Mouse (Mus musculus) heart, postnatal 4 days (tissue): ENCODE measurements around the gene Cabp1. TPM values are rescaled to one million over a fixed set of nuclear protein-coding genes. Genes with fewer than 3 reads are reported as not detected.

Source experiments
- DNase-seq: peaks from one replicate; pipeline ENCODE4 v3.0.0; 2021
- total RNA-seq, 2 experiments: library from RNA; stranded (reverse); gene quantifications; 2 replicates each; pipeline ENCODE4 v1.2.3; 2021

Gene Cabp1
- total RNA-seq = 1 to 10 TPM; 5.5 to 6.6 TPM

DNA sequence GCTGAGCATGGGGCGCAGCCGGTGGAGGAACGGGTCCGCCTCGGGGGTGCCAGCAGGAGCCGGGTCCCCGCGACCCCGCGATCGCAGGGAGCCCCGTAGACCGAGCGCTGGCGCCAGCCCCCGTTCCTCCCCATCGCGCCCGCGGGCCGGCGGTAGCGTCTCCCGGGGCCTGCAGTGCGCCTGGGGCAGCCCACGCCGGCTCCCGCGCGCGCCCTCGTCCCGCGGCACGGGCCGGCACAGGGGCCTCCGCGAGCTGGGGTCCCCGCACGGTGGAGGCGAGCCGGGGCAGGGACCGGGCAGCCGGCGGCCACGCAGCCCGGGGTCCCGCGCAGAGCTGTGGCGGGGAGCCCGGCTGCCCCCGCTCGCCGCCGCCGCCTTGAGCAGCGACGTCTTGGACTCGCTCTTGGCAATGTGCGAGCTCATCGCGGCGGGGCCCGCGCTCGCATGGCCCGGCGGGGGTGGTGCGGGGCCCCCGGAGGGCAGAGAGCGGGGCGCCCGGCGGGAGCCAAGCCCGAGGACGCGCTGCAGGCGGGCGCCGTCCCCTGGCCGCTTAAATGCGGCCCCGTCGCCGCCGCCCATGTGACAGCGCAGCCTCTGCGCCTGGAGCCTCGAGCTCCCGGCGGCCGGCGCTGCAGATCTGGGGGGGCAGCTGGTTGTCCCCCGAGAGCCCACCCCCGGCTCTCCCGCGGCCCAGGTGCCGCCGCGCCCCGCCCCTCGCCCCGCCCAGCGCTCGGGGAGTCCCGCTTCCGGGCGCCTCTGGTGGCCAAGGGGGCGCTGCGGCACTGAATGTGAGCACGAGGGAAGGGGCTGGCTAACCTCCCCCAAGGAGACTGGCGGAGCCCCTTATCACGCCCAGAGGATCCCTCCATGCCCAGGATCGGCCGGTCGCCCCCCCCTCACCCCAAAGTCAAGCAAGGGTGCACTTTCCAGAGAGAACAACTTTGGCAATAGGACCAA is at the start of gene Cabp1:
Gene Cabp1 (minus strand): TSS at position 713 of the 957 bp plus-strand sequence.
- peak; percentile 57 for DNase-seq

DNA sequence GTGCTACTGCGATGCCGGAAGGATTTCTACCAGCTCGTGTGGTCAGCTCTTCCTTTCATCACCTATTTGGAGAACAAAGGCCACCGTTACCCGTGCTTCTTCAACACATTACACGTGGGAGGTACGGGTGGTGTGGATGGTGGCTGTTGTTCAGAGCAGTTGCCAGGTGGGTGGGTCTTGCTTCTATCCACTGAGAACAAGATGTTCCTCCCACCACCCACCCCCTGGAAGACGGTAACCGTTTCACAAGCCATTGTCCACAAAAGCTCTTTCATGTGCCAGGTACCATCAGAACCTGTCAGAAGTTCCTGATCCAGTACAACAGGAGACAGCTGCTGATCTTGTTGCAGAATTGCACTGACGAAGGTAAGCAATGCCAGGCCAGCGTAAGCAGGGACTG is 46.0 kb upstream of the Cabp1 start:
- no peak for DNase-seq

DNA sequence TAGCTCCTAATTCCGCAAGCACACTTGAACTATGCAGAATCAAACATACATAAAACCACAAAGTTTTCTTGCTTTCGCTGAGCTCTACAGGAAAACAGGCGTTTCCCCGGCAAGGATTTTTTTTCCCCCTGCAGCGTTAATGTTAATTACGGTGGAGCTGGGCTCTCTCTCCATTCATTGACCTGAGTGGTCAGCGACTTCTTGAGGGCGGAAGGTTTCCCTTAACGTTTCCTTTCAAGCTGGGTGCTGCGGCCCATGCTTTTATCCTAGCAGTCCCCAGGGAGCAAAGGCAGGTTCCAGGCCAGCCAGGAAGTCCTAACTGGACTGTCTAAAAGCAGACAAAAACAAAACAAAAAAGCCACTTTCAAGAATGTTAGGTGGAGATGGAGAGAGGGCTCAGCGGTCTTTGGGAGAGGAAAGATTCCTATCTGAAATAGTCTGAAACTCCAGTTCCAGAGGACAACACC is 44.6 kb upstream of the Cabp1 start:
- DNase-seq = peak; percentile 21

DNA sequence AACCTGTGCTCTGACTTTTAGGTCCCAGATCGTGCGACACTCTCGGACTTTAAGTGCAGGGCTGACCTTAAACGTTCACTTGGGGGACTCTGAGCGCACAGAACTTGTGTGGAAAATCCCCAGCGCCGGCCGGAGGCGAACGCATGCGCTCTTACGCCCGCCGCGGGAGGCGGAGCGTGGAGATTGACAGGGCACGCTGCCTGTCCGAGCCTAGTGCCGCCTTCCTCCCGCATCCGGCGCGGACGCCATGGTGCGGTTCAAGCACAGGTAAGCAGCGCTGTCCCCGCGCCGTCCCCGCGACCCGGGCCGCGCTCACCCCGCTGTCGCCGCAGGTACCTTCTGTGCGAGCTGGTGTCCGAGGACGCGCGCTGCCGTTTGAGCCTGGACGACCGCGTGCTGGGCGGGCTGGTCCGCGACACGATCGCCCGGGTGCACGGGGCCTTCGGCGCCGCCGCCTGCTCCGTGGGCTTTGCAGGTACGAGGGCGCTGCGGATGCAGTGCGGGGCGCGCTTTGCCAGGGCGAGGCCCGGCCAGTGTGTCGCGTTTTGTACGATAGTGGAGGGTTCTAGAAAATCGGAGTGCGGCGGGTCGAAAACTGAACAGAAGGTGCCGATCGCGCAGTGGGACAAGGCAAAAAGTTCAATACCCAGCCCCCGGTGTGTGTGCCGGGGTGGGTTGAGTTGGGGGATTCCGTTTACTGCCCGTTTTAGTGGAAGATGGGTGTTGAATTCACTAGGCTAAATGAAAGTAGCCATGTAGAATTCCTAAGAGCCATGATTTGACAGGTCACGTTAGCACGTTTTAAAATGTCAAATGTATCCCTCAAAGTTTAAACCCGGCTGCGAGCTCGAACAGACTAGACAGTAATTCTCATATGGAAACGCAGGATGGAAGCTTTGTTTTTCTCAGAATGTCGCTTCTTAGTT is 43.9 kb upstream of the Cabp1 start:
- DNase-seq = peak; percentile 95

DNA sequence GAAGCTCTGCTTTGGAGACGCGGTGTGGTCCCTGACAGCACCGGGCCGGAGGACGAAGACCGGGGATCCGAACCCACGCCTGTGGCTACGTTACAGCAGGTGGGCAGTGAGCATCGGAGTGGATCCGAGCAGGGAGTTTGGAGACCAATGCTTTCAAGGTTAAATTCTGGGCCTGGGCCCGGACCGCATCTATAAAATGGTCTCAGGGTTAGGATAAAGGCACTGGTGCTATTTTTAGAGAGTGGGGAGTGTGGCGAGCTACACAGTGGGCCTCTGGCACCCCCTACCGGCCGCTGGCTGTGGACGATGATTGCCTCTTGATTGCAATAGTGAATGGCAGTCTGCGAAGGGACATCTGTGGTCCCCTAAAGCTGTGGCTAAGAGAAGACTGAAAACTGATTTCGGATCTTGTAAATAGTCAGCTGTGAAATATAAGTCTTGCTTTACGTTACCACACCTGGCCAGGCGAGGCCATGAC is 41.6 kb upstream of the Cabp1 start, which contains the start of gene Pop5:
Gene Pop5 (plus strand): TSS at position 51 of the 478 bp plus-strand sequence.
- peak; percentile 95 for DNase-seq

DNA sequence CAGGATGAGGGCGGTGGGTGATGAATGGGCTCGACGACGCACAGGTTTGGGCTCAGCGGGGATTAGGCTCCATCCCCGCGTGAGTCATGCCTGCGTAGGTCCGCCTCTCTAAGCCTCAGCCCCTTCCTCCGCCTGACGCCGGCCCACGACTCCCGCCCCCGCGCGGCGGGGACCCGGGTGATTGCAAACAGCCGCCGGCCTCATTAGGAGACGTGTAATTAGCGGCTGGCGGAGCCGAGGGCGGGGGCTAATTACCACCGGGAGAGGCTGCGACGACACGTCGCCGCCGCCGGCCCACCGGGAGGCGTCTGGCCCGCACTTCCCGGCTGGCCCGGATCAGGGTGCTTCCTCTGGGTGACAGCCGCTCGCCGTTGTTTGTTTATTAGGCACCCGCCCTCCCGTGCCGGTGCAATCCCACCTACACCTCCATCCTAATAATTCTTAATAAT is 41.2 kb upstream of the Cabp1 start:
- peak; percentile 70 for DNase-seq

DNA sequence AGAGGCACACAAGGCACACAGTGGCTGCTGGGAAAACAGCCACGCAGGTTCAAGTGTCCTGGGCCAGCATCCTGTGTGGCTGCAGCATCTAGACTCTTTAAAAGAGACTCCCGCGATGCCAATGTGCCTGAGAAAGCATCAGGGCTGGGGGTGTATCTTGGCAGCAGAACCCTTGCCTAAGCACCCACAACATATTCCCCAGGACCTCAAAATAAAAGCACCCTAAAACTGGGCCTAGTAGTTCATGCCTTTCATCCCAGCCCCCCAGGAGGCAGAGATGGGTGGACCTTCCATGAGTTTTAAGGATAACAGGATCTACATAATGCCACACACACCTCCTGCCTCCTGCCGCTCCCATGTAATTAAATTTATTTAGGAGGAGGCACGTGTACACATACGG is 40.3 kb upstream of the Cabp1 start:
- no peak for DNase-seq

DNA sequence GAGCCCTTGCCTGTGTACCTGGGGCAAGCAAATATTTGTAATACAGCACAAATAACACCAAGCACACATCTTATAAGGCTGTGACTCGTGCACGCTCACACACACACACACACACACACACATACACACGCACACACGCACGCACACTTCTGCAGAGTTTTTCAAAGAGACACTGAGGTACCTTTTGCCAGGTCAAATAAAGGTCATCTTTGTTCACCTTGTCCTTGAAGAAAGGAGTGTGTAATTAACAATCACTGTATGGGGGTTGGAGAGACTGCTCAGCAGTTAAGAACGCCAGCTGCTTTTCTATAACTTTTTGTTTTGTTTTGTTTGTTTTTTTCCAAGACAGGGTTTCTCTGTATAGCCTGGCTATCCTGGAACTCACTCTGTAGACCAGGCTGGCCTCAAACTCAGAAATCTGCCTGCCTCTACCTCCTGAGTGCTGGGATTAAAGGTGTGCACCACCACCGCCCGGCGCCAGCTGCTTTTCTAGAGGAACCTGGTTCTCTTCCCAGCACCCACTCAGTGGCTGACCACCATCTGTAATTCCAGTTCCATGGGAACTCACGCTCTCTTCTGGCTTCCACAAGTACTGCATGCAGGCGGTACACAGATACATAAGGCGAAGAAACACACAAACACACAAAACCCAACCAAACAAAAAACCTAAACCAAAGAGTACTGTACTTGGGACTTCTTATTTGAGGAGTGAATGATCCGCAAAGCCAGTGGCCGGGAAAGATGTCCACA is 39.0 kb upstream of the Cabp1 start:
- DNase-seq = no peak

DNA sequence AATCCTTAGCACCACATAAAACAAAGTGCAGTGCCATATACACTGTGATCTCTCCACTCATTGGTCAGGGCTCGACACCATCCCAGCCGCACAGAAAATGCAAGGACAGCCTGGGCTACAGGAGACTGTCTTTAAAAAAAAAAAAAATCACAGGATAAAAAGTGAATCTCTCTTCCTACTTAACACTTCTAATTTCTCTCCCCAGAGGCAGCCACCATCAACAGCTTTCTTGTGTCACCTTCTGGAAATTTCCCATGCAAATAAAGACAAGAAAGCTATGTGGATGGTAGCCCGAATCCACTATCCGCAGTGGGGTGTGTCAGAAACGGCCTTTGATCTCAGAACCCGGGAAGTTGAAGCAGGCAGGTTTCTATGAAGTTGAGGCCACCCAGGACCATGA is 38.3 kb upstream of the Cabp1 start:
- DNase-seq = no peak

DNA sequence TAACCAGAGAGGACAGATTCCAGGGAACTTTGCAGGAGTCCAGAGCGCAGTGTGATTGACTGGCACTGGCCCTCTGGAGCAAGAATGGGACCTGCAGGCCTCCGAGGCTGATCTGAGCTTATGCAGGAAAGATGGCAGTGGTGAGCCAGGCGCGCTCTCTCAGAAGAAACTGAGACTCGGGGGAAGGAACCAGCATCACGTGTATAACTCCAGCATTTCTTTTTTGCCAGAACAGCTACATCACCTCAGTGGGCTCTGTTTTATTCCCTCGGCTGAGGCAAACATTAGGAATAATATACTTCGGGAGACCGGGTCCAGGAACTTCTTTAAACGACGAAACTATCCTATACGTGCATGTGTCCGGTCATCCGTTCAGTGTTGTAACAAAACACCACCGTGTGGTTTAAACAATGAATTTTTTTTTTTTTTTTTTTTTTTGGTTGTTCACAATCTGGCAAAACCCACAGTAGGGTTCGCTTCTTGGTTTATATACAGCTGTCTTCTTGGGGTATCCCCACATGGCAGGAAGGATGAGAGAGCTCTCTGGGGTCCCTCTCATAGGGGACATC is 37.5 kb upstream of the Cabp1 start:
- DNase-seq = no peak

DNA sequence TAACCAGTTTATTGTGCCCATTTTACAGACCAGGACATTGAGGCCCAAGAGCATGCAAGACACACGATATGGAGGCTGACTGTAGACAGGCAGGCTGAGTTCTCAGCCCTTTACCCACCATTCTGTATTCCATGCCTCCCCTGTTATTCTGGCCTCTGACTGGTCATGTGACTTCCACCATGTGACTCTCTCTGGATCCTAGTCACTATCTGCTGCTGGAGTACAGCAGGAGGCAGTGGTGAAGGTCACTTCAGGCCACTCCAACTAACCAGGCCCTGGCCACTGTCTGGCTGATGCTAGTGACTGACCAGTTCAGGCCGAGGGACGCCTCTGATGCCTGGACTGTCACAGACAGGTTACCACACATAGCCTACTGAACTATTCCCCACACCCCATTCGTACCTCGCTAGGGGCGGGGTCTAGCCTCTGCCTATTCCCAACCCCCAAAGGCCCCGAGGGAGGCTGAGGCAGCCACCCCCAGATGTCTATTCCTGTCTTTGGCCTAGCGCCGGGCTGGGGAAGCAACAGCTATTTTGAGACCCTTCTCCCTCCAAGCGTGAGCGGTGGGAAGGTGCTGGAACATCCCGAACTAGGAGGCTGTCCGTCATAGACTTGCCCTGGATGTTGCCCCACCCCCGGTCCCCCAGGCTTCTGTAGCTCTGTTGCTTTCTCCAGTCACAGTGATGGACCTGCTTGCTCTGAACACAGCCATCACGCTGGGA is 36.8 kb upstream of the Cabp1 start:
- DNase-seq = peak; percentile 43

DNA sequence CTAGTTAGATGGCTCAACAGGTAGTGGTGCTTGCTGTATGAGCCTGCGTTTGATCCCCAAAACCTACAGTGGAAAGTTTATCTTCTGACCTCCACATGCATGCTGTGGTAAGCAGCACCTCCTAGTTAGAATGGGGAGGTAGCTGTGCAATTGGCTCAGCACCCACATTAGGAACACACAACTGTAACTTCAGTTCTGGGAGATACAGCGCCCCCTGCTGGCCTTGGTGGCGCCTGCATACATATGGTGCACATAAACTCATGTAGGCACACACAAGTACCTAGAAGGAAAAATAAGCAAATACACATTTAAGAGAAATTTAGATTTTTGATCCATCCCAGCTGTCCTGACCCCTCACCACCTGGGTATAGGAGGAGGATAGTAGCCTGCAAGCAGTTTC is 28.3 kb upstream of the Cabp1 start:
- no peak for DNase-seq

DNA sequence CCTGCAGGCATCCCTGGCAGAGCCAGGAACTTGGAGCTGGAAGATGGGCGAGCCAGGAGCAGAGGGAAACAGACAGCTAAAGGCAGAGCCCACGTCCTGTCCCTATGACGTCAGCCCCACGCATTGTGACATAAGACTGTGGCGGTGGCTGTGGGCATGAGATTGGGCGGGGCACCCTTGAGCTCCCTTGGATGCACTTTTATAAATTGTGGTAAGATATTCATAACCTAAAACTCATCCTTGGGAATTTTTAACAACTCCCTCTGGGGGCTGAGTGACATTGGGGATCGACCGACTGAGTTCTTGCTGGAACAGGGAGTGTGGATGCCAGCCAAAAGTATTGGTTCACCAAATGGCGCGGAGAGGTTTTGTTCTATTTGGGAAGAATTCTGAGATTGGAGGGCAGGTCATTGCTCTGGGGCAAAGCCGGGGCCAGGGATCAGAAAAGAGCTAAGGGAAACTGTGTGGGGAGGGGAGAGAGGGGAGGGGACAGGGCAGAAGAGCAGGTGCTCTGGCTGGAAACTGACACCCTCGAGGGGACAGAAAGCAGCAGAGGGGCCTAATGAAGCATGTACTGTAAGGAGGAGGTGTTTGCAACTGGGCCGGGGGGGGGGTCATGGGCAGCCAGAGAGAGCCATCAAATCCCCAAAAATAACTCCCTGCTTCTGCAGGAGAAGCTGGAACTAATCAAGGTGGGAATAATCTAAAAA is 26.9 kb upstream of the Cabp1 start:
- DNase-seq = no peak

DNA sequence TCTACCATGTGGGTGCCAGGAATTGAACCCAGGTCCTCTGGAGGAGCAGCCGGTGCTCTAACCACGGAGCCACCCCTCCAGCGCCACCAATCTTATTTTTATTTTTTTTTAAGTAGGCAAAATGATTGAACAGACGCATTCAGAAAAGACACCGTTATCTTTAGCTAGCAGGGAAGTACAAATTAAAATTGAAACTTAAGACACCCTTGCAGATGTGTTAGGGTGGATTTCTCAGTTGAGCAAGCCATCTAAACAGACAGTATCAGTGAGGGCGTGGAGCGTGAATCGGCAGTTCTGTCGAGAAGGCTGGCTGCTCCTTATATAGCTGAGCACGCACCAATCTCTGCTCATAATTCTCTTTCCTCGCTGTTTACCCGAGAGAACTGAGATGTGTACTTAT is 23.8 kb upstream of the Cabp1 start:
- no peak for DNase-seq

DNA sequence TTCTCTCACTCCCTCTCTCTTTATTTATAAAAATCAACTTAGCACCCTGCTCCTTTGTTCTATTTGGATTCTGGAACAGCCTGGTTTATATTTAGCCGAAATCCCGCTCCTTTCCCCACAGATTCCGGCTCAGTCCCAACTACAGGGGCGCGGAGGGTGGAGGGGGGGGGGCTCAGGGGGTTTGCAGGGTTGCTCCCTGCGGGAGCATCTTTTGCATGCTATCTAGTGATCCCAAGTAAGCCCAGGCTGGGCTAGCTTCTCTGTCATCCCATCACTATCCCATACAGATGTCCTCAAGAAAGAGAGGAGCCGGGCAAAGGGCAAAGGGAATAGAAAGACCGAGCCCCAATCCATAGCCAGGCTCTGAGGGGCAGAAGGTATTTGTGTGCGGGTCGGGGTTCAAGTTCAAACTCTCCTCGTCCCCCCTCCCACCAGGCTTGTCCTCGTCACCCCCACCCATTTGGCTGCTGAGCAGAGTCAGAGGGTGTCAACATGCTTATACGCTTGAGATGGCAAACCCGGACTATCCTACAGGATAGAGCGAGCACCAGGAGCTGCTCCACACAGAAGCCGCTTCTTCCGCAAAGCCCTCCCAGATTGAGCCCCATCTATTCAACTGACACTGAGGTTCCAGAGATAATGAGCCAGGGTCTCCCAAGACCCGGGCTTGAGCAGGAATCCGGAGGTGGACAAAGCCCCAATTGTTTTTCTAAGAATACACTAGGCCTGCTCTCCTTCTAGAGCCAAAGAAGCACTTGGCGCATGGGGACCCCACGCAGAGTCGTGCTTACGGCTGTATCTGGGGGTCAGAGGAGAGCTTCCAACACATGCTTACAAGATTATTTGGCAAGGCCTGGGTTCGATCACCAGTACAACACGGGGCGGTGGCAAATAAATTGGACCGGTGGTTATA is 21.3 kb upstream of the Cabp1 start:
- no peak for DNase-seq

DNA sequence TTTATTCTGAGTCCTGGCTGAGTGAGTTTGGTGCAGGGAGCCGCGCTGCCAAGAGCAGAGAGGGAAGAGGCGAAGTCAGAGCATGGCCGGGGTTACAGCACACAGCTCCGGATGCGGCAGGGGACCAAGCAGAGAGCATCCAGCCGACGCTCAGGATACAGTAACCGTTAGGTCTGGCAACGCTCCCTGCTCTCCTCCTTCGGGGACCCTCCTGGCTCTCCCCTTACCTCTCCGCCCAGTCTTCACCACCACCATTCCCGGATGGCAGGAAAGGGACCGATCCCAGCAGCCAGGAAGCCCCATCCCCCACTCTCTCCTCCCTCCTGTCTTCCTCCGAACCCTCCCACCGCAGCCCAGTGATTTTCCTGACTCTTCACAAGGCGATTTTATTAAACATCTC is 20.7 kb upstream of the Cabp1 start:
- peak; percentile 41 for DNase-seq

DNA sequence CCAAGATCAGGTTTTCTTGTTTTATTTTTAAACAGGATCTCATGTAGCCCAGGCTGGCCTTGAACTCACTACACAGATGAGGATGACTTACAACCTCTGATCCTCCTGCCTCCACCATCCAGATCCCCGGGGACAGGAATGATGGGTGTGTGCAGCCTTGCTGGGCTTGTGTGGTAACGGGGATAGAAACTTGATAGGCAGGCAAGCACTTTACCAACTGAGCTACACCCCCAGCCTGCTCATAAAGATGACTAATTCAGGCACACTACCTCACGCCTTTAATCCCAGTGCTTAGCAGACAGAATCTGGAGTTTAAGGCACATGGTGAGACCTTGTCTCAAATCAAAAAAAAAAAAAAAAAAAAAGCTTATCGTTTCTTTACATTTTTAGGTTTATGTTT is 18.7 kb upstream of the Cabp1 start:
- no peak for DNase-seq

DNA sequence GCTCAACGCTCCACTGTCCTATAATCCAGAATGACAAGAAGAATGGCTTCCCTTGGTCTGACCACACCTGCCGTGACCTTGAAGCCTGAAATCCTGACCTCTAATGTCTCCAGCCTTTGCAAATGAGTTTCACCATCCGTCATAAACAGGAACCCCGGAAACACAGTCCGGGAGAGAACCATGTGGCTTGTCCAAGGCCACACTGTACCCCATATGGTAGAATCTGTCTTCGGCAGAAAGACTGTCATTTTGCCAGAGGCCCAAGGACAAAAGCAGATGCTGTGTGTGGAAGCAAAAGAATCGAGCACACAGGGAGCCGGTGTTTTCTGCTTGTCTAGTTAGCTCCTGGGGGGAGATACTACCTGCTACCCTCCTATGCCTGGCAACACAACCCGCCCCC is 18.3 kb upstream of the Cabp1 start:
- no peak for DNase-seq

DNA sequence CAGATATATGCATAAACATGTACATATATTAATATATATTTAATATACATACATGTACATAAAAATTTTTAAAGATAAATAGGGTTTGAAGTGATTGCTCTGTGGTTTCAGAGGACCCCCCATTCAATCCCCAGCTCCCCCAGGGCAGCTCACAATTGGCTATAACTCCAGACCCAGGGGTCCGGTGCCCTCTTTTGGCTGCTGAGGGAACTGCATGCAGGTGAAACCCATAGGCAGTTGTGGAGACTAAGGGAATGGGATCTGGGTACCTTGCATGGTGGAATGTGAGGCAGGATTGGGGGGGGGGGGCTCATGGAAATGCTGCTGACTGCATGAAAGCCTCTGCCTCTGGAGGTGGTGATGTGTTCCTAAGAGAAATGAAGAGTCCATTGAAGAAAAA is 16.2 kb upstream of the Cabp1 start:
- peak; percentile 36 for DNase-seq
